Mouse (Mus musculus): ENCODE results near the gene Sh2d6.
A peak's percentile ranks its signal among the peaks of the same experiment; 100 is the strongest.
"Not testable (repeated sequence)": the region's sequence is repeated elsewhere in the genome, so short reads cannot be mapped to it uniquely, and the experiment has no call there.

Gene Sh2d6

DNA sequence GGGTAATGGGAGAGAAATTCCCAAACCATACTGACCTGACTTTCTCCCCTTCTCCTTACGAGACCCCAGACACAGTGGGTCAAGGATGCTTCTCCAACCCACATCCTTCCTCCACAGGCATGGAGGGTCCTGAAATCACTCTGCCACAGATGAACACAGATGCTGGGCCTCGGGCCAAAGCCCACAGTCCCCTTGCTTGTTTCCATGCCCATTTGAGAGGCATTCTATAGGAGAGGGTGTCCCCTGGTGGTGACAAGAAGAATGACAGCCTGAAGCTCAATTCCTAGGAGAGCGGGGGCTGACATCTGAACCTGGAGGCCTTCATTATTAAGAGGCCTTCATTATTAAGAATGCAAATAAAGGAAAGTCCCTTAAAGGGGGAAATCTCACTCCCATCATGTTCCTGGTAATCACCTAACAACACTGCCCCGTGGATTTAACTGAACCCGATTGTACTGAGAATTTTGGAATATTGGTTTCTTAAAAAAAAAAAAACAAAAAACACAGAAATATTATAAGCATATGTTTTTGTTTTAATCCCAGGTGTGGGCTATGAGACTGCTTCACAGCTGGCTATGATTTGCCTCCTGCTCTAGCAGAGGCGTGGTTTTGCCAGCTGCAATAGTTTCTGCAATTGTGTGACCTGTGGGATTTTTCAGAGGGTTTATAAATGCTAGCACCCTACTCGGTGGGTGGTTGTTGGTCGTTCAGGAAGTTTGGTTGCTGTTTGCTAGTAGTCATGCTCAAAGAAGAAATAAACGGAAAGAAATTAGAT is 12.7 kb upstream of the Sh2d6 start:
- peak; percentile 42 for DNase-seq

DNA sequence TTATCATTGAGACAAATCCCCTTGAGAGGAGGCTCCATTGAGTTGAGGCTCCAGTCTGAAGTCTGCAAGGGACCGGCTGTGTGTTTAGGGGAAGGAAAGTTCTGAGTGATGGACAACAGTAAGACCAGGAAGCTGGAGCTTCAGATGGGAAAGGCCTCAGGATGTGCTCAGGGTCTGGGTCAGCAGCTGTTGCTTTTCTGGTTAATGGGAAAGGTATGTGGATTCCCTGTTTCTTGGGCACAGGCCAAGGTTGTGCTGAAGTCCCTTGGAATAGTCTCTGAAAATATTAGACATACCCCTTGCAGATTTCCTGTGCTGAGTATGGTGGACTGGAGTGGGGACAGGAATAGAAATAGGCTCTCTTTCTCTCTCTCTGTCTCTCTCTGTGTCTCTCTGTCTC is 12.0 kb upstream of the Sh2d6 start:
- not testable (repeated sequence) for DNase-seq

DNA sequence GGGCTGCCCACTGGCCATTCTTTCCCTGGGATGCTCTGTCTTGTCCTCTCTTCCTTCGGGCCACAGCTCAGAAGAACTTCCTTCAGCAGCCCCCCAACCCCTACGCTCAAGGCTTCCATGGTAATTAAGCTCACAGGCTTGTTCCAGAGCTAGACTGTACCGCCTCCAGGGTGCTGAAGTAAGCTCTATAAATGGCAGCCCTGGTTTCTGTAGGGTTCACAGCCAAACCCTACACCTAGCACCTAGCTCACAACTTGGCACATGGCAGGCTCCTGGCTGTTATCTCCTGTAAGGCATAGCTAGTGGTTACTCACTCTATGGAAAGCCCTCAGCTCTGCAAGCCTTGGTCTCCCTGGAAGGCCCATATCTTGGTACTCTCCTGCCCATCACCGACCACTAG is 11.1 kb upstream of the Sh2d6 start:
- no peak for DNase-seq

DNA sequence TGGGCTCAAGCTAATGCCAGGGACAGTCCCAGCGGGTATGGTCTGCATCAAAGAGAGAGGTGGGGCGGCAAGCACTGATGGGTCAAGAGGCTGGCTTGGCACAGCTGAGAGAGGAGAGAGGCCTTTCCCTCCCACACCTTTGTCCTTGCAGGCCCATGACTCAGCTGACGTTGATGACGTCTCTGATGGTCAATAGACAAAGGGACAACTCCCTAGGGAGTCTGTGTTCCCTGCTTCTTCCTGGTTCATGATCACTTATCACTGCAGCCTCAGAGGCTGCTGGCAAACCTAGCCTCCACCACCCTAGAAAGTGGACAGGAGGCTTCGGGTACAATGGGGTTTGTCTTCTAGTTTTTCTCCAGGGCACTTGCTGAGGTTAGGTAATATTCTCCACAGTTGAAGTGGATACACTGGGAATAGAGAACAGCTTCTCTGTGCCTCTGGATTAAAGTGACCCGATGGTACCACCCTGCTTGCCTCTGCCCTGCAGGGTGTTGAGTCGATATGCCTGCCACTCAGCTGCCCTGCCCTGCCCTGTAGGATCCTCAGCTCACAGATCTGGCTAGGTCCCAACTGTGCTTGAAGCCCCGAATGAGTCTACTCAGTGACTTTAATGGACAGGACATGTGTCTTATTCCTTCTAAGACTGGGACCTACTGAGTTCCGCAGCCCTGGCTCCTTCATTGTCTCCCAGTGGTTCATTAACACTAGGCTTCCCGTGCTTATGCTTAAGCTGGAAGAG is 7.1 kb upstream of the Sh2d6 start:
- DNase-seq: no peak

DNA sequence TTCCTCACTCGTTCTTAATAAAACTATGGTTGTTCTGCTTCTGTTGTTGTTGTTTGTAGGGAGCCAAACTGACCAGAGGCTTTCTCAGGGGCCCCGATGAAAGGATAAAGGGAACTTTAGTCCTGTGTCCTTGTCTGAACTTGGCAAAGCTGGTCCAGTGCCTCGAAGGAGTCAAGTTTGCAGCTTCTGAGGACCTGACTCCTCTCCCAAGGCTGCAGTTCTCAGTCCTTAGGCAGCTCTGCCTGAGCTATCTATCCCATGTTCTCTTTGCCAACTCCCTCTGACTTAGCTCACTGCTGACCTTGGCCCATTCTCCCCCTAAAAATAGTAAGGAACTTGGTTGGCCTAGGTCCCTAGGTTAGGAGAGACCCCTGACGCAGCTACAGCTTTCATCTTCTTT is 5.6 kb upstream of the Sh2d6 start:
- no peak for DNase-seq

DNA sequence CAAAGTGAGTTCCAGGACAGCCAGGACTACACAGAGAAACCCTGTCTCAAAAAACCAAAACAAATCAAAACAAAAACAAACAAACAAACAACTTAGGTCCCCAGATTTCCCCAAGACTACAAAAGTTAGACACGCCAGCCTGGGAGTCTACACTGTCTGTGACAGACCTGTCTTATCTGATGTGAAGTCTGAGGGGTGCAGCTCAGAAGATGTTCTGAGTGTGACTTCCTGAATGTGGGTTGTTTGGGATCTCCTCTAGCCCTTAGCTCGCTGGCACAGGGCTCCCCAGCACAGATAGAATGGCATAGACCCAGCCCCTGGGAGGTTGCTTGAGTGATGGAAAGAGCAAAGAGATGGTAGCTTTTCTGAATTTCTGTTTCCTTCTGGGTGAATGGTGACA is 2.7 kb upstream of the Sh2d6 start:
- no peak for DNase-seq

DNA sequence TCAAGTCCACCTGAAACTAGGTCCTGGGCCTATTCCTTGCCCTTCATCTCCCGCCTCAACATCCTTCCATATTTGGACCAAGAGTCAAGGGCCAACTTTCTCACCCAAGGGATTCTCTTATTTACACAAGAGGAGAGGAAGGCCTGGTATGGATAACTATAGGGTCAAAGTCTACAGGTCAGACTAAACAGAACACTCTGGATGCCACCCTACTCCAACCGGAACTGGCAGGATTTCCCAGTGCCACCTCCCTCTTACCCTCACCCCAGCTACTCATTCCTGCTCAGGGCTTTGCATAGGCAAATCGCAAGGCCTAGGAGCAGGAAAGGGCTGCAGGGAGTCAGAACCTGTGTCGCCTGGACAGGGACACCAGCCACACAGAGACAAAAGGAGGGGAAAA is 1.7 kb upstream of the Sh2d6 start:
- DNase-seq: no peak

DNA sequence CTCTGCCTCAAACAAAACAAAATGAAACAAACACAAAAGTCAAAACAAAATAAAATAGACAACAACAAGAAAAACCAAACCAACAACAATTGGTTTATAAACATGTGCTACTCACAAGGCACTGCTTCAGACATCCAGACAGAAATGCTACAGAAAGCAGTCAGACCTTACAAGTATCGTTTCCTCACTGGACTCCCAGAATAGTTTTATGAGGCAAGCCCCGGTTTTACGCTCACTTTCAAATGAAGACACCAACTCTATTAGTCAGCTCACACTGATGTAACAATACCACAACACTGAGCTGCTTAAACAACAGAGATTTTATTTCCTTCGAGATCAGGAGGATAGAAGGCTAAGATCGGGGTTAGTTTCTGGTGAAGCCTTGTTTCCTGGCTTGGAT is 781 bp upstream of the Sh2d6 start:
- no peak for DNase-seq

DNA sequence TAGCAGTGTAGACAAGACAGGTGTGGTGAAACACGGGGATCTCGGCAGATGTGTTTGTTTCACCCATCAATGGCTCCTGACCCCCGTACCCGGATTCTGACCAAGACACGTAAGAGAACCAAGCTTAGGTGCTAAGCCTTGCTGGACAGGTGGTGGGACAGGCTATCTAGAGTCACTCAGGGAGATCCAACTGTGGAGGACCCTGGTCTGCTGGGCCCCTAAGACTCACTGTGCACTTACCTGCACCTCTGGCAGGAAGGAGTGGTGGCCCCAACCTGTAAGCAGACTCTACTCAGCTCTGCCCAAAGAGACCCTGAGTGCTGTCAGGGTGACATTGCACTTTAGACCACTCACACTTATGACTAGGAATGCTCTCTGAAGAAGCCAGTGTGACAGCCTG is 603 bp downstream of the Sh2d6 start:
- DNase-seq: no peak

DNA sequence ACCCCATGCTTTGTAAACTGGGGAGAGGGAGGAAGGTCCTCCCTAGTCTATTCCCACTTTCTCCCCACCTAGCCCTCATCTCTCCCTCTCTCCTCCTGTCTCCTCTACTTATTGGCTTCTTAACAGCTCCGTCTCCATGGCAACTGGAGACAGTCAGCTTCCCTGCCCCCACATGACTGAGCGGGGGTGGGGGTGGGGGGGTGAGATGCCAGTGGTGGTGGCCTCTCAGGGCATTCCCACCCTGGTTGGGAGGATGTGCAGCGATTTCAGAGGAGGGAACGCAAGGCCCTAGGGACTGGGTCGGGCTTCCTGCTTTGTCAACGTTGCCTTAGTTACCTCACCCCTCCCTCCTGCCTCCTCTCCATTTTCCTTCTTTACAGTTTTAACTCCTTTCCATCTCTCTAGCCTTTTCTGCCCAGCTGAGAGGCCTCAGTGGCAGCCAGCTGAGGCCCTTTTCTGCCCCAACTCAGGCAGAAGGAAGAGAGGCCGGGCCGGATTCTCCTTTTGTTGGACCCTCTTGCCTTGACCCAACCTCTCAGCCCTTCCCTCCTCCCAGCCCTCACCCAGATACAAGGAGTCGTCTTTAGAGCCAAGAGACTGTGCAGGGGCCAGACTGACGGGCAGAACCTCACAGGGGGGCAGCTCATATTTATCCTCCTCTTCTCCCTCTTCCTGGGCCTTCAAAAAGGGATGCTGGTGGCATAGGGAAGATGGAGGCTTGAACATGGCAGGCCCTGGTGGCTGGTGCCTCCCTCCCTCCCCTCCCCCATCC is 1.4 kb downstream of the Sh2d6 start:
- DNase-seq: peak; percentile 45

DNA sequence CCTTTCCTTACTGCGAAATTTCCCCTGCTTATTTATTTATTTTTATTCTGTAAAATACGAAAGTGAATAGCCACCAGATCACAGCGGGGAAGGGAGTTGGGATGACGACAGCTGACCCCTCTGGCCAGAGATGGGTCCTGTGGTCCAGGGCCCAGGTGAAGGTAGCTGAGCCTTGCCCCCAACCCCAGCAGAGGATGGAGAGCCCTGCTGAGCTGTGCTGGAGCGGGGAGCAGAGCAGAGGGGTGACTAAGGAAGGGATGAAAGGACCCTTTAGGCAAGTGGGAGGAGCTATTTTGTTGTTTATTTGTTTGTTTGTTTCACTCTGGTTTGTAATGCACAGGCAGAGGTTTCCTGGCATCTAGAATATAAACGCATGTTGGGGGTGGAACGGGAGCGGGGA is 2.2 kb downstream of the Sh2d6 start:
- no peak for DNase-seq

DNA sequence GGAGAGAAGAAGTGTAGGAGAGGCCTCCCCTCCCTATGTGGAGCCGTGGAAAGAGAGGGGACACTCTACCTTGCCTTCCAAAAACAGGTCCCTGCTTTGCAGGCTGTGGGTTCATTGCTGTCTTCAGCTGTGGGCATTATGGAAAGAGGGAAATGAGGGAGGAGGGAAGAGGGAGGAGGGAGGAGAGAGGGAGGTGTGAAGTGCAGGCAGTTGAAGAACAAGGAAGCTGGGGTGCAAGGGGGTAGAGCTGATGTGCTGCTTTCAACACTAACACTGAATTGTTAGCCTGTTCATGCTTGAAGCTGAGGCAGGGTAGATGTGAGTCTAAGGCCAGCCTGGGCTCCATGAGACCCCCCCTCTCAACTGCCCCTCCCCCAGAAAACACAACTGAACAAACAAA is 2.7 kb downstream of the Sh2d6 start:
- DNase-seq: no peak

DNA sequence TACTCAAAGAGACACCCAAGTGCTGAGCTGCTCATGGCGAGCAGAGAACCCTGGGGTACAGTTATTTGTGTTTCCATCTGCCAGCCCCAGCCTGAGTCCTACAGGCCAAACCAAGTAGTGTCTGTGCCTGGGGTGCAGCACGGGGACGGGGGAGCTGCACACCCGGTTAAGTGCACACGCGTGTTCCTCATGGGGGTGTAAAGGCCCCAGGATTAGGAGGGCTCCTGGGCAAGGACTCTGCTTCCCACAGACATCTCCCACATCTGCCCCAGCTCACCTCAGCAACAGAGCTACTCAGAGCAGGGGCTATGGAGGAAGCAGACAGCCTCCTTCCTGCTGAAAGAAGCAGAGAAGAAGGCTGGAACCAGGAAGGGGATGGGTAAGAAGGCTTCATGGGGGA is 5.9 kb downstream of the Sh2d6 start:
- DNase-seq: no peak

DNA sequence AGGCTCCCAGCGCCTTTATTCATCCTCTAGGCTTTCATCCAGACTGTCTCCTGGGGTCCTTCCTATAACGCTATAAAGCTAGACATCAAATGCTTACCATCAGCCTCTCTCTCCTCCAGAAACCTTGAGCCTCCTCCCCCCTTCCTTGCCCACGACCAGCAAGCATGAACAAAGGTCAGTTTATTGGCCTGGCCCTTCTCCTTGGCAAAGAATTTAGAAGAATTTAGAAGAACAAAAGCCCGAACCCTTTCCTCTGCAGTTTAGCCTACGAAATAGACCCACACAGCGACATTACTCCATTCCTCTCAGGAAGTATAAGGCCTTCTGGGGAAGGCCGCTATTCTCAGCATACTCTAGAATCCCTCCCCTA is 8.5 kb downstream of the Sh2d6 start:
- DNase-seq: no peak

DNA sequence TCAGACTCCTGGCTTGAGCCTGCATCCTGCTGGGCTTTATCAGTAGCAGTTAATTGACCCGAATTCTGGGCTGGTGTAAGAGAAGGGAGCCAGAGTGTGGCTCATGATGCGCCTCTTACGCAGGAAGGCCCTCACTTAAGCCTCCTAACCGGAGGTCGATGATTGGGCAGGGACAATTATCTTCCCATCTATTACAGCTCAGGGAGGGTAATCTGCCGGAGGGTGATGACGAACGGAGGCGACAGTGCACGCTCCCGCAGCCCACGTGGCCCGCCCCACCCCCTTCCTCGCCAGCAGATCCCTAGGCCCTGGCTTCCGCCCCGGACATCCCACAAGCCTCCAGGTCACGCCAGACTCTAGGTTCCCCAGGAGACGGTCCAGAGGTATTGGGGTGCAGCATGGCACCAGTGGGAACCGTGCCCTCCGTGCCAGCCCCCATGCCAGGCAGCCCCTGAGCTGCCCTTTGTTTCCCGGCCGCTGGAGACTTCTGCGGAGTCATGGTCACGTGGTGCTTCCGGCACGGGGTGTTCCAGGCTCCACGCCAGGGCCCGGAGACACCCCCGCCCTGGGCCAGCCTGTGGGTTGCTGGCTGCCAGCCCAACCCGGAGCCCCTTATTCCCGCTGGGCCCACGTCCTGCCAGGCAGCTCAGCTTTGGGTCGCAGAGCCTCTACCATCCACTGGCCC is 9.0 kb downstream of the Sh2d6 start:
- peak; percentile 88 for DNase-seq

DNA sequence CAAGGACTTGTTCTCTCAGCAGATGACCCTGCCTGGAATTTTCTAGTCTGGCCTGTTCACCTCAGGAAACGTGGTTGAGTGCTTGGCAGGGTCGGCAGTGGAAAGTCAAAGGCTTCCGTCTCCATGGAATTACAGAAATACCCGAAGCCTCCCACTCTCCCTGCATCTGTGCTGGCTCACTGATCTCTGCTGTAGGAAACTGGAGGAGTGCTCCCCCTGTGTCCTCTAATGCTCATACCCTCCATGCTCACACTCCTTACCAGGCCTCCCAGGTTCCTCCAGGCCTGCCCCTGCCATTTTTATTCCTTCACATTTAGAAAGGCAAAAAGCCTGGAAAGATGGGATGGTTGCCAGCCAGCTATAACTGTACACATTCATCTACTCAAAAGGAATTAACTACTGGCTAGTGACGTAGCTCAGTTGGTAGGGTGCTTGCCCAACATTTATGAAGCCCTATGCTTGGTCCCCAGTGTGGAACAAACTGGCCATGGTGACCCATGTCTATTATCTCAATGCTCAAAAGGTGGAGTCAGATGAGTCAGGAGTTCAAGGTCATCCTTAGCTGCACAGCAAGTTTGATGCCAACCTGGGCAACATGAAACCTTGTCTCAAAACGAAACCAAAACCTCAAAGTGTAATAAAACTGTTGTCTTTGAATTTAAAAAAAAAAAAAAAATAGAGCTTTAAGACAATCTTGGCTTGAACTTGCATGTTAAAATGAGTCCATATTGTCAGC is 10.7 kb downstream of the Sh2d6 start:
- no peak for DNase-seq

DNA sequence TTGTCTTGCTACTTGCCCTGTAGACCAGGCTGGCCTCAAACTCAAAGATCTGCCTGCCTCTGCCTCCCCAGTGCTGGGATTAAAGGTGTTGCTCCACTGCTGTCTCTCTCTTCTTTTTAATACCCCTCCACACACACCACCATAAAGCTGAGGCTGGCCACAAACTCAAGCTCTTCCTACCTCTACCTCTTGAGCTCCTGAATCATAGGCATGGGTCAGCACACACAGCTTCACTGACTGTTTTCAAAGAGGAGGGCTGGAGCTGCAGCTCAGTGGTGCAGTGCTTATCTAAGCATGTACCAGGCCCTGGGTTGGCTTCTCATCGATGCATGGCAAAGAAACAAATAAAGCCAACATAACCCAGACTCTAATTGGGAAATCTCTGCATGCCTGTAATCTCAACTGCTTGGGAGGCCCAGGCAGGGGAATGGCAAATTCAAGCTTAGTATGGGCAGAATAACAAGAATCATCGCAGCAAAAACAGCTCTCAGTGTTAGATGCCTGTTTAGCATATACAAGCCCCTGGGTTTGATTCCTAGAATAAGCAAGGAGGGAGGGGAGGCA is 11.6 kb downstream of the Sh2d6 start:
- no peak for DNase-seq

DNA sequence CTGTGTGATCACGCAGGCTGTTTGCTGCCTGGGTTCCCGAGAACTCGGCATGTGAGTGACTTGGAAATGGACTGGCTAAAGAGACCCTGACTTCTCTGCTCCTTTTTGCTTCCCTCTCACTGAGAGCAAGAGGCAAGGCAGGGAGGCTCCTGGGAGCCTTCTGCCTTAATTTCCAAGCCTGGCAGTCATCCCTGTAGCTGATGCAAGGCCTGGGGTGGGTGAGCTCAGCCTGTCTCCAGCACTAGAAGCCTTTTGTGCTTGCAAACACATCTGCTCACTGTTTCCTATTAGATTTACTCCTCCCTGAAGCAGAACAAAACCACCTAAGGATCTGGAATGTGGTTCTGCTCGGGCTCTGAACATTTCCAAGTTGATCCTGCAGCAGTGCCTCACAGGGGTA is 12.9 kb downstream of the Sh2d6 start:
- no peak for DNase-seq

DNA sequence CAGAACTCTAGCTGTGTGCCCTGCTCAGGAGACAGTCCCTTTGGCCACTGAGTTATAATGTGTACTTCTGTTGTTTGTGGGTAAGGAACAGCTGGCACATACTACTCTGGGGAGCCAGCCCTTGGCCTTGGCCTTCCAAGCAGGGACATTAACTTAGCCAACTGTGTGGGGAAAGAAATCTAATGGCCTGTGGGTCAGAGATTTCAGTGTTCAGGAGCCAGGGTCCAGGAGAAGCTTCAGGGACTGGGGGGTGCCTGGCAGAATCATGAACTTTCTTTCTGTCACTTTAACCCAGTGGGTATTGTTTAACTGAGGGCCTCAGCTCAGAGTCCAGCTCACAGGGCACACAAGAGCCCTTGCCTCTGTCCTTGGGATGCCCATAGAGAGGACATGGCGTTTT is 15.4 kb downstream of the Sh2d6 start:
- no peak for DNase-seq

DNA sequence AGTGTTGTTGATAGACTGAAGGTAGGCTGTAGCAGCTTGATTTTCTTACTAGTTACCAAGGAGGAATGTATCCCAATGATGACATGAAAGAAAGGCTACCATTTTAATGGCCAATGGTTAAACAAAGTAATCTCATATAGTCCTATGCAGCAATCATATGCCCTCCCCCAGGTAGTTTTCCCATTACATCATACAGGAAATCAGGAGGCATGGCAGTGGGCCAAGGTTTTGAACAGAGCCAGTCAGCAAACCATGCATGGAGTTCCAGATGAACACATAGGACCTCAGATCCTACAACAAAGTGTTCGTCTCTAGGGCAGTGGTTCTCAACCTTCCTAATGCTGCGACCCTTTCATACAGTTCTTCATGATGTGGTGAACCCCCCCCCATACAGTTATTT is 17.6 kb downstream of the Sh2d6 start:
- DNase-seq: no peak

DNA sequence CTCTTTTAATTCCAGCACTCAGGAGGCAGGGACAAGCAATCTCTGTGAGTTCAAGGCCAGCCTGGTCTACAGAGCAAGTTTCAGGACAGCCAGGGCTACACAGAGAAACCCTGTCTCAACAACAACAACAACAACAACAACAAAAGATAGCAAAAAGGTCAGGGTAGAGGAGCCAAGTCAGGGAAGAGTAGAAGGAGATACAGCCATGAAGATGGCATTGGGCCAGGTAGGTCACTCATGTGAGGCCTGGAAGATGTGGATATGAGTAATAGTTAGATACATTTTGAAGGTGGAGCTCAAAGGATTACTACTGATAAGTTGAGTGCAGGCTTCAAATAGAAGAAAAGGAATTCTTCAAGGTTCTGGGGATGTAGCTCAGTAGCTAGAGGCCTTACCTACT is 18.2 kb downstream of the Sh2d6 start:
- no peak for DNase-seq

DNA sequence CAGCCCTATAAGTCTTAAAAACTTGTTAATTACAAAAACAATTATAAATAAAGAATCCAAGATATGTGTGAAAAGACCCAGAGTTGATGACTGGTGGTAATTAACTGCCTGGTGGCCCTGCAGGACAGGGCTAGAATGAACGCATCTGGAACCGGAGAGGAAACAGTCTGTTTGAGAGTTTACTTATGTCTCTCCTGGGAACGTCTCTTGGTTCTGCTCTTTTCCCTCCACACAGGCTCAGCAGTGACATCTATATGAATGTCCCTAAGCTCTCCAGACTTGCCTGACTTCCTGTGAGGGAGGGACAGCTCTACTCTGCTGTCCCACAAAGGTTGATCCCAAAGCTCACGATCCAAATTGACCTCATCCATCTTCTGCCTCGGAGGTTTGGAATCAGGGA is 22.6 kb downstream of the Sh2d6 start:
- no peak for DNase-seq
